Mouse (Mus musculus) adrenal gland, postnatal 4 days (tissue): Measurements from ENCODE around the gene Gm10376. TPM values are rescaled to one million over a fixed set of nuclear protein-coding genes. Genes with fewer than 3 reads are reported as not detected.
"Not testable (repeated sequence)": the region's sequence is repeated elsewhere in the genome, so short reads cannot be mapped to it uniquely, and the experiment has no call there.

Experiments used
- DNase-seq, 2 experiments: peaks; one replicate each; pipeline ENCODE4 v3.0.0; 2021 to 2022; ENCODE audit warnings: low spot score in 2 of 2, mixed read lengths in 2 of 2
- long read RNA-seq, 2 experiments: library from polyadenylated mRNA; stranded (forward); transcript quantifications; one replicate each; pipeline ENCODE4 v2.0.0; 2021
- total RNA-seq, 2 experiments: library from RNA; stranded (reverse); gene quantifications; 2 replicates each; pipeline ENCODE4 v1.2.3; 2021

Gene Gm10376
- not detected for total RNA-seq
- long read RNA-seq, experiment 1: 0 reads
- long read RNA-seq, experiment 2: 0 reads

DNA sequence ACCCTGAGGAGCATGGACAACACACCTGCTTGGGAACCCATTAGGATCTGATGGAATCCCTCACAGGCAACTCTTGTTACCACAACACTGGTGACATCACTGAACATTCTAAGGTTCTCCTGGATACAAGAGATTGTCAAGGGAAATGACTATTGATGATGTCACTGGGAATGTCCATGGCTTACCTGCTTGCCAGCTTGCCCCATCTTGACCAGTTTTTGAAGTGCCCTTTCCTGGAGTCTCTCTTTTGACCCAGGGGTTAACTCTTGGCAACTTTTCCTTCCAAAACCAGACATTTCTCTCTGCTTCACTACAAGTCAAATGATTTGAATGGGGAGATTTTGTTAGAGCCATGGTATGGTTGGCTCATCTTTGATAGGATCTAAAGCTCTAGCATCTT, at the start of gene Gm10376:
Gene Gm10376, minus strand, starts transcription at position 101 of the 400 bp plus-strand sequence.
- DNase-seq: not testable (repeated sequence)

GRCm38 (mm10) chr14:43060179-43060578, 44.8 kb upstream of the Gm10376 start:
- DNase-seq: not testable (repeated sequence)

DNA sequence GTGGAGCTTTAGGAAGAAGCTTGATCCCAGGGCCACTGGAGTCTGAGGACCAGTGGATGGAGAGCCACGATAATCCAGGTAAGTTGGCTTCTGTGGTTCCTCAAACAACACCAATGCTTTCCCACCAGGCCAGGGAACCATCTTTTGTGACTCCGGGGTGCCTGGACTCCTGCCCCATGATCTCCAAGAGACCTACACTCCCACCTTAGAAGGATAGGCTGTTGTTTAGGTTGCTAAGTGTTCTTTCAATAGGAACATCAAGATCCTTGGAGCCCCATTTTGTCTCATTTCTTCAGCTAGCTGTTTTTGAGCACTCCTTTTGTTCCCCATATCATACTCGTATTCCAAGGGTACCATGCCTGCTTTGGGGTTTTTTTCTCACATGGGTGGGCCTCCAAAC, 42.6 kb upstream of the Gm10376 start:
- DNase-seq: not testable (repeated sequence)

GRCm38 (mm10) chr14:42993524-42993923, 21.9 kb downstream of the Gm10376 start, which contains the start of gene Gm8082:
Gm8082 (minus strand) TSS chr14:42993624.
- DNase-seq: not testable (repeated sequence)

Other genes with a start within 250 kb of the Gm10376 start
- not detected for gene Gm3015, start 246.8 kb downstream of the Gm10376 start, total RNA-seq
- not detected for gene Gm10377, start 217.6 kb downstream of the Gm10376 start, total RNA-seq
- not detected for gene Gm21977, start 162.2 kb downstream of the Gm10376 start, total RNA-seq
- not detected for gene Gm8082, start 22.0 kb downstream of the Gm10376 start, total RNA-seq
- gene Gm8094, start 61.0 kb upstream of the Gm10376 start, total RNA-seq: not detected
- under 1 TPM in 1 of 2 experiments, not detected in 1; 0.17 TPM for gene Gm8104, start 85.0 kb upstream of the Gm10376 start, total RNA-seq
- not detected for gene Gm7233, start 164.2 kb upstream of the Gm10376 start, total RNA-seq
- gene Gm8122, start 219.7 kb upstream of the Gm10376 start, total RNA-seq: not detected
- gene Gm8126, start 243.0 kb upstream of the Gm10376 start, total RNA-seq: under 1 TPM in 1 of 2 experiments, not detected in 1; 0.20 TPM